ENCODE assay signal across 35 mouse cellular contexts in genomic region chr14:34635721-34636120, GRCm38 (mm10). TPM values are rescaled to one million over a fixed set of nuclear protein-coding genes. Genes with fewer than 3 reads are reported as not detected.
"Had no signal": no experiment of that assay in that cellular context is flagged by ENCODE, and none has a peak within 500 bp of the region (broad histone marks: within the 10 kb centered on the region; RNA-seq: fewer than 3 reads in every experiment).

No protein-coding gene starts in this region.

- H3K9ac ChIP-seq: embryonic facial prominence, embryonic 12.5 days; embryonic facial prominence, embryonic 13.5 days; embryonic facial prominence, embryonic 15.5 days; forebrain, embryonic 12.5 days; forebrain, embryonic 13.5 days; forebrain, embryonic 15.5 days; forebrain, postnatal 0 days had no signal

- H3K27ac ChIP-seq: embryonic facial prominence, embryonic 10.5 days; embryonic facial prominence, embryonic 12.5 days; embryonic facial prominence, embryonic 13.5 days; embryonic facial prominence, embryonic 15.5 days; forebrain, embryonic 10.5 days; forebrain, embryonic 12.5 days; forebrain, embryonic 13.5 days; forebrain, embryonic 15.5 days; gastrocnemius, adult 2 months; heart, adult 2 months had no signal

- H3K4me2 ChIP-seq: embryonic facial prominence, embryonic 12.5 days; embryonic facial prominence, embryonic 13.5 days; embryonic facial prominence, embryonic 15.5 days; forebrain, embryonic 12.5 days; forebrain, embryonic 13.5 days; forebrain, embryonic 15.5 days had no signal

- H3K9me3 ChIP-seq: embryonic facial prominence, embryonic 10.5 days; embryonic facial prominence, embryonic 12.5 days; embryonic facial prominence, embryonic 13.5 days; embryonic facial prominence, embryonic 15.5 days; forebrain, embryonic 10.5 days; forebrain, embryonic 12.5 days; forebrain, embryonic 13.5 days; forebrain, embryonic 15.5 days had no signal

- H3K36me3 ChIP-seq: embryonic facial prominence, embryonic 10.5 days; embryonic facial prominence, embryonic 12.5 days; embryonic facial prominence, embryonic 13.5 days; embryonic facial prominence, embryonic 15.5 days; forebrain, embryonic 10.5 days; forebrain, embryonic 12.5 days; forebrain, embryonic 15.5 days had no signal

- H3K4me3 ChIP-seq: embryonic facial prominence, embryonic 10.5 days; embryonic facial prominence, embryonic 12.5 days; embryonic facial prominence, embryonic 13.5 days; embryonic facial prominence, embryonic 15.5 days; erythroblast, embryonic 14.5 days; forebrain, embryonic 10.5 days; forebrain, embryonic 12.5 days; forebrain, embryonic 13.5 days; forebrain, embryonic 15.5 days; gastrocnemius, adult 2 months; heart, adult 2 months had no signal

- DNase-seq: cerebellum, adult 8-10 months; cerebellum, adult 9-10 months; cerebellum, adult 9-11 months; cerebellum, postnatal 10 days; cerebellum, postnatal 14 days; cerebellum, postnatal 25 days; cerebellum, postnatal 36 days; embryo, embryonic 11 days; forebrain, postnatal 0 days; gastrocnemius, adult 2 months; gastrocnemius, postnatal 10 days; gastrocnemius, postnatal 14 days; gastrocnemius, postnatal 25 days; gastrocnemius, postnatal 36 days; heart, adult 11 months; heart, adult 18-20 months; heart, adult 2 months had no signal

- H3K27me3 ChIP-seq: embryonic facial prominence, embryonic 12.5 days; embryonic facial prominence, embryonic 13.5 days; embryonic facial prominence, embryonic 15.5 days; forebrain, embryonic 12.5 days; forebrain, embryonic 13.5 days; forebrain, embryonic 15.5 days had no signal

- H3K4me1 ChIP-seq: embryonic facial prominence, embryonic 12.5 days; embryonic facial prominence, embryonic 13.5 days; embryonic facial prominence, embryonic 15.5 days; forebrain, embryonic 10.5 days; forebrain, embryonic 12.5 days; forebrain, embryonic 13.5 days; forebrain, embryonic 15.5 days had no signal

- ATAC-seq: forebrain, embryonic 13.5 days; forebrain, embryonic 14.5 days; forebrain, embryonic 15.5 days; forebrain, embryonic 16.5 days; forebrain, postnatal 0 days had no signal

RNA-seq across cellular contexts. Expression of gene Opn4, which starts 35.8 kb away (rescaled TPM):
- total RNA-seq: common myeloid progenitor, adult 5-6 weeks; gastrocnemius, adult 2 months; gastrocnemius, adult 8-10 months; gastrocnemius, postnatal 10 days; gastrocnemius, postnatal 14 days; gastrocnemius, postnatal 25 days; gastrocnemius, postnatal 36 days; granulocyte monocyte progenitor cell, adult 5-6 weeks had no signal
- polyA plus RNA-seq: cortical plate, adult 2 months; embryonic facial prominence, embryonic 11.5 days; embryonic facial prominence, embryonic 13.5 days; erythroblast, embryonic 14.5 days; forebrain, embryonic 13.5 days; forebrain, embryonic 14.5 days; forebrain, embryonic 15.5 days; forebrain, embryonic 16.5 days; gonadal fat pad, adult 2 months had no signal

RNA-seq across cellular contexts. Expression of gene Ldb3, which starts 47.2 kb away (rescaled TPM):
- total RNA-seq: common myeloid progenitor, adult 5-6 weeks; granulocyte monocyte progenitor cell, adult 5-6 weeks had no signal
- polyA plus RNA-seq: embryonic facial prominence, embryonic 10.5 days; erythroblast, embryonic 14.5 days; forebrain, embryonic 11.5 days had no signal
